Mouse (Mus musculus) right cerebral cortex, postnatal 10 days (tissue): ENCODE data around the gene Gga2.

Experiments used
- DNase-seq, 2 experiments: peaks; one replicate each; pipeline ENCODE4 v3.0.0; 2021; ENCODE audit warnings: low spot score in 2 of 2

The Gga2 gene

DNA sequence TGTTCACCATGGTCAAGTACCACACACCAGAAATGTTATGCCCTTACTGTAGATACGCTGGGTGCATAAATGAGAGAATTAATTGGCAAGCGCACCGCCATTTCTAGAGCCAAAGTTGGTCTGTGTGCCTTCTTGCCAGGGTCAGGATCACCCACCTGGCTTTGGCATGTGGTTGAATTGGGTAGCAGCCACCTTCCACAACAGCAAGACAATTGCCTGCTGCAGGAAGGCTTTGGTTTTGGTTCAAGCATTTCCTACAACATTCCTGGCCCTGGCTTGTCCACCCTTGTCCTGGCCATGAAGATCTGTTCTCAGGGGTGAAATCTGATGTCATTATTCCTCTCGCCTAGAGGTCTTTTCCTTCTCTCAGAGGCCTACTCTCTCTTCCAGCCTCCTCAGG lies 8.7 kb downstream of the Gga2 start:
- DNase-seq: no peak

DNA sequence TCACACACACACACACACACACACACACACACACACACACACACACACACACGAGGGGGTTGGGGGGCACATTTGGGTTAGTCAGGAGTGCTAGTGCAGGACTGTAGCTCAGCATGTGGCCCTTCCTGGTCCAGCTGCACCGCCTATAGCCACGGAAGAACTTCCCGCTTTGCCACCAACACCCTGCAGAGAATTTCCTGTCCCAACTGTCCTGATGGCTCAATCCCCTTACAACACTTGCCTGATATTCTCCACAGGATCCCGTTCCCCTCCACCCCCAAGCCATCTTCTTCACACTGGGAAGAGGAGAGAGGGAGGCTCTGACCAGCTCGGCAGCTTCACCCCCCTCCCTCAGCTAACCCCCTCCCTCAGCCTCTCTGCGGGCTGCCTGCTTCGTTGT lies 20.6 kb downstream of the Gga2 start:
- DNase-seq: no peak

DNA sequence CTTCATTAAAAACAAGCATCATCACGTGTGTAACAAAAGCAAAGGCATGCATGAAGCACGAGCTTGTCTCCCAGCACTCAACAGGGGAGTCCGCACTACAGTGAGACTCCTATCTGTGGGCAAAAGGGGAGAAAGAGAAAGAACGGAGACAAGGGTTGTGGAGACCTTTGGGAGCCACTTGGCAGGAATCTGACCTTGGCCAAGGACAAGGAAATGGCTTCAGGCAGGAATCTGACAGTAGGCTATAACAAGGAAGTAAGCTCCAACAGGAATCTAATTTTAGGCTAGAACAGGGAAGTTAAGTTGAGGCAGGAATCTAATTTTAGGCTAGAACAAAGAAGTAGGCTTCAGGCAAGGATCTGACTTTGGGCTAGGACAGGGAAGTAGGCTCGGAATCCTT lies 25.1 kb downstream of the Gga2 start:
- no peak for DNase-seq

DNA sequence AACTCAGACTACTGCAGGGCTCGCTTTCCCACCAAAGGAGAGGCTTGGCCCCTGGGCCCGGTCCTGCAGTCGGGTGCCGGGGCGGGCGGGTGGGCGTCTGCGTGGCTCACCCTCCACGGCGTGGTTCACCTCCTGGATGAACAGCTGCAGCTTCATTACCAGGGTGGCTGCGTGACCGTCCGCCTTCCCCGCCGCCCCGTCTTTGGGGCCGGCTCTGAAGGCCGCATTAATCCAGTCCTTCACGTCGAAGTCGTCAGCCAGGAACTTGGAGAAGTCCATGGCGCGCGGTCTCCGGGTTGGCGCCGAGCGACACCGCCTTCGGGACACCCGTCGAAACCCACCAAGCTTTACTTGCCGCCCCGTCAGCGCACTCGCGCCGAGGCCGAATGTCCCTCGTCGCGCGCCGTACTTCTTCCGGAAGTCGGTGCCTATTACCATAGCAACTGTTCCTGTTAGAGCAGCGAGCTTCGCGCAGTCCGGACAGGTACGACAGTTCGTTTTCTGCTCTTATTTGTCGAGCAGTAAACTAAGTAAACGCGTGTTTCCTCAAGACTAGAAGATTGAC lies 39.6 kb downstream of the Gga2 start, which contains the start of gene Cog7:
Cog7 (minus strand) TSS at position 405 of the 565 bp plus-strand sequence.
- DNase-seq: peak; percentile 96 to 97

DNA sequence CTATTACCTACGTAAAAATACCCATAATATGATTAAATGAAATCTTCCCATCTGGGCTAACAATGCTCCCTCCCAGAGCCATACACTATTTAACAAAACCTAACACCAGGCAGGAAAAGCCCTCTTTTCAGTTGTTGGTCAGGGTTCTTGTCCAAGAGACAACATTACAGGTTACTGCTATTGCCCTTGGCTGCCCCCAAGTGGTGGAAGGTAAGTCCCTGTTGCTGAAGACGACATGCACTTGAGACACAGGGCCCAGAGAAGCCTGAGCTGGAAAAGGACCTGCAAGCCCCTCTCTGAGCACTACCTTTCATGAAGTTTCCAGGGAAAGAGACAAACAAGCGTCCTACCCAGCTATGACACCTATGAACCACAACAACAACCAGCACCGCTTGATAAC lies 46.0 kb downstream of the Gga2 start:
- peak; percentile 53 to 74 for DNase-seq

DNA sequence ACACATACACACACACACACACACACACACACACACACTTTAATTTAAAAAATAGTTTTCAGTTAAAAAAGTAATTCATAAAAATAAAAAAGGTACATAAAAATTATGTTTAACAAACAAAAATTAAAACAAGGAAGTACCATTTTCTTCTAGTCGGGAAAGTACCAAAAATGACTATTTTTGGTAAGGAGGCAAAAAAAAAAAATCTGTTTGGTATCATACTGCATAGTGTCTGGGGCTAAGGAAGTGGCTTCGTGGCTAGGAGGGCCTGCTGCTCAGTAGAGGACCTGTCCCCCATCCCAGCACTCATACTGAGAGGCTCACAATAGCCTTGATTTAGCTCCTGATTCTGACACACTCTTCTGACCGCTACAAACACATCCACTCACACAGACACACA lies 49.3 kb downstream of the Gga2 start:
- DNase-seq: no peak

DNA sequence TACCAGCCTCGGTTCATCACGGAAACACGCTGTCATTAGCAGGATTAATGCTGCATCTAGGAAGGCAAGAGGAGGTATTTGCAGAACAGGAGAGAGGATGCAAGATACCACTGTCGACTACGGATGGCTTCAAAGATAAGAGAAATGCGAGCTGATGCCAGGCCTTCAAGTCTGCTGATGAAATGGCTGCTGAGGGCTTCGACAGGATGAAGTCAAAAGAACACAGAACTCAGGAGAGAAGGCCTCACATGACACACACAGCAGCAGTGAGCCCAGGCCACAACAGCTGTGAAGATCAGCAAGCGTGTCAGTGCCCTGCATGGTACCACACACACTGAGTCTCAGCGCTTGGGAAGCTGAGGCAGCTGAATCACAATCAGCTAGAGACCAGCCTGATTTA lies 50.8 kb downstream of the Gga2 start:
- no peak for DNase-seq

DNA sequence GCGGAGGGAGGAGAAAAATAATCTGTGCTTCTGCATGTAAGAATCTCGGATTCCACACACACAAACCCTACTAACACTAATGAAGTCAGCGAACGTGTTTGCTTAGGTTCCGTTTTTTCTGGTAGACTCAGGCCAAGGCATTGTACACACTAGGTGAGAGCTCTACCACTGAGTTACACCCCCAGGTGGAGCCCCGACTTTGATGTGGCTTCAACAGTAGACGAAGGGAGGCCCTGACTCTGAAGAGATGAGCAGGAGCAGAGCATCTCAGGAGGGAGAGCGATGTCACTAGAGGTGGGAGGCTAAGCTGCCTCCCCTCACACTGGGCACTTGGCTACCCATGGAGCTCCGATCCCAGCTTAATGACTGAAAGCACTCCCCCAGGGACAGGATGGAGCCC lies 52.2 kb downstream of the Gga2 start:
- DNase-seq: no peak

DNA sequence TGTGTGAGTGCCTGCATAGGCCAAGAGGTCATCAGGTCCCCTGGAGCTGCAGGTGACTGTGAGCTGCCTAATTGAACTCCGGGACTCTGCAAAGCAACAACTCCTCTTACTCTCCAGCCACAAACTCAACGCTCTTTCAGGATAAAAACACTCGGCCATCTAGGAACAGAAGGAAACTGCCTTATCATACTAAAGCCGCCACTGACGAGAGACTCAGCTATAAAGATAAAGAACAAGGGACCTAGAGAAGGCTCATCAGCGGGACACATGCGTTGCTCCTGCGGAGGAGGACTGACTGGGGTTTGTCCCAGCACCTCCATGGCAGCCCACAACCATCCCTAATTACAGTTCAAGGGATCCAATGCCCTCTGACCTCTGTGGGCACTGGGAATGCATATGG lies 52.8 kb downstream of the Gga2 start:
- no peak for DNase-seq

DNA sequence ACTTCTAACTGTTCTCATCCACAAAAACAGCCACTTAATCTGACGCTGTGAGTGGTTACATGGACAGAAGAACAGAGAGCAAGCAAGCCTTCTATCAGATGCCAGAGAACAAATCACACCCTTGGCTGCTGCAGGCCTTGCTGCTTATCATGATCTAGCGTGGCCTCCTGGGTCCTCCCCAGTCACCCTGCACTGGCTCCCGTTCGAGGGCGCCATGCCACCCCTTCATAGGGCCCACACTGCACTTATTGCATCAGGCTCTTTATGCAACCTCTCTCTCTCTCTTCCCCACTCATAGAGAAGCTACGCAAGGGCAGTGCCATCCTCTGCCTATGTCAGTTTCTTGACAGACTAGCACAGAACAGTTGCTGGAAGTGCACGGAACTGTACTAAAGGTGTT lies 54.9 kb downstream of the Gga2 start:
- no peak for DNase-seq

DNA sequence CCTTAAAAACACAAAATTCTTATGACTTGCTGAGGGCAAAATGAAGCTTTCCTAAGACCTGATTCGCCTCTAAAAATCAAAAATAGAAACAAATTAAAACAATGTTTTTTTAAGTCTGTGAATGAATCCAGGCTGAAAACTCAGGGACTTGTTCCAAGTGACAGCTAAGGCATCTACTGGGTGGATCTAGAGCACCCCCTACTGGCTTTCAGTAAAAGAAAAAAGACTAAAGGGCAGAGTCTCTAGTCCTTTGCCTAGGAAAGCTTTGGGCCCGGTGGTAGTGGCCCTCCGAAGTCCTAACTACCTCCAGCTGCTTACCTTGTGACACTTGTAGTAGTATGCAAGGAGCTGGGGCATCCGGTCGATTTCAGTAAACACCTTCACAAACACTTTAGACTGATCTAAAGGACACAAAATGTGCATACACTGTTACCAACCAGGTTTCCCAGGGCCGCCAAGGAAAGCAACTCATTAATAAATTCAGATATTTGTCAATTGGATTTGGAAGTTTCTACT lies 57.1 kb downstream of the Gga2 start:
- peak; percentile 65 to 67 for DNase-seq

DNA sequence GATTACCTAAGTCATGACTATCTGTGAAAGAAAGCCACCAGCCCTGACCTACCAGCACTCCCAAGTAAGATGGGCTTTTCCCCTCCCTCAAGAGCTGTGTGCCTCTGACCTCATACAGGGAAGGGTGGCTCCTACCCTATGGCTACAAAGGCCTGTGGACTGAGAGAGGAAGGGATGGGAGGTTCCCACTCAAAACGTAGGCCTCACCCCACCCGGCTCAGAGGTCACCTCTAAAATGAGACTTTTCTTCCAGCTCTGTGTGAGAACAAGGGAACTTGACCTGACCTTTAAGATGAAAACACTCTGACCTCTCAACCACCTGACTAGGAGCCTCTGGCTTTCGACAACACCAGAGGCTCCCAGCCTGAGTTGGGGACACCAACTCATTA lies 58.5 kb downstream of the Gga2 start:
- no peak for DNase-seq

DNA sequence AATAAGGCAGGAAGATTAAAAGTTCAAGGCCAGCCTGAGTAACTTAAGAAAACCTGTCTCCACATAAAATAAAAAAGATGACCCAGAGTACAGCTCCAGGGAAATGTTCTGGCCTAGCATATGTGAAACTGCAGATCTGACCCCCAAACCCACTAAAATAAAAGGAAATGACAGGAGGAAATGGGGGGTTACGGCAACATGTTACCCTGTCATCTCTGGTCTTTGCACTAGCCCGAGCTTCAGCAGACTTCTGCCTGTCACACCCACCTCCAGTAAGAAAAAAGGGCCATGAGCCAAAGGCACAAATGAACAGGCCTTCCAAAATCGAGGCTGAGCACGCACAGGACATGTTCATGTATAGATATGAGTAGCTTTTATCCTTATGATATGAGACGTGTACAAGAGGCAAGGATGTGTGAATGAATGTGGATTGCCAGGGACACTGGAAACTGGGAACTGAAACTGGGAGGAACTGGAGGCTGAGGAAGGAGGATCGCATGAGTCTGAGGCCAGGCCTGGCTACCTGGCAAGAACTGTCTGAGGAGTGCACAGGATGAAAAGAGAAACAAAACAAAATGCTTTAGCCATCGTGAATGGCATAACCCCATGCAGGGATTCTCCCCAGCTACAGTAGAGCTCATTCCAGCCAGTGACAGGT lies 59.0 kb downstream of the Gga2 start:
- DNase-seq: no peak

DNA sequence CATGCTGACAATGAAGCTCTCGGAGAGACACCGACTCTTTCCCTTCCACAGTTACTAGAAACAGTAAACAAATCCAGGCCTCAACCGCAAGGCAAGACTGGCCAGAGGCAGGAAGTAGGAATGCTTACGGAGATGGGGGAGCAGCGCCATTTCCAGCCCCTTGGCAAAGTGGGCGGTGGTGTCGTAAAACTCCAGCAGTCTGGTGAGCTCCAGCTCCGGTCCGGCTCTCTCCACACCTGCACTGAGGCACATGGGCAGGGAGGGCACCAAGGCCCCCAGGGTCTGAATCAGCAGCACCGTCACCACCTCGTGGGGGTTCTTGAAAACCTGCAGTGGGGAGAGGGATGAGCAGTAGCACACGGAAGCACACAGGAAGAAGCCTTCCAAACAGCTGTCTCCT lies 65.2 kb downstream of the Gga2 start:
- DNase-seq: no peak

DNA sequence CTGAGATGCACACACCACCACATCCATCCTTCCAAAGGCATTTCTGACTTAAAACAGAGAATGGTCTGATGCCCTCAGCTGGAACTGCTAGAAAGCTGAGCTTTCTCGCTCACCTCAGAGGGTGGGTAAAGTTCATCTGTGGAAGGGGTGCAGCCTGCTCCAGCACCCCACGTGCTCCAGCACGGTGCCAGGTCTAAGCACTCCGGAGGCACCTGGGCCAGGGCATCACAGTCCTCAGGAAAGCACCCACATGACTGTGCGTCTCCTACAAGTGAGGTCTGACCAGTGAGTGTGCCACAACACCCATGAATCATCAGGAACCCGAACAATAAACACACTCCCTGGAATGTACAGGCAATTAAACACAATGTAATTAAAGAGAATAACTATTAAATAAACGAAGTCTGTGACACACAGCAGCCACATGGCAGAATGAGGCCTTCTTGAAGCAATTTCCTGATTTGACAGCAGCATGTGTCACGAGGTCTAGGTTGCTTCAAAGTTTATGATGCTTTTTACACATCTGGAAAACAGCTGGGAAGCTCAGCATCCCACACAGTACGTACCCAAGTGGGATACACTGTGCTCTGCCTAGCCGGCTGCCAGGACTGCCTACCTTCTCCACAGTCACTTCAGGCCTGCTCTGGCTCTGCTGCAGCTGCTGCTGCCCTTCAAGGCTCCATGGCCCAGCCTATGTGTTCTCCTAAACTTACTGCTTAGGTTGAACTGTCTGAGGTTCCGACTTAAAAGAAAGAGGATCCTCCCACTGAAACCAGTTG lies 65.9 kb downstream of the Gga2 start:
- no peak for DNase-seq

DNA sequence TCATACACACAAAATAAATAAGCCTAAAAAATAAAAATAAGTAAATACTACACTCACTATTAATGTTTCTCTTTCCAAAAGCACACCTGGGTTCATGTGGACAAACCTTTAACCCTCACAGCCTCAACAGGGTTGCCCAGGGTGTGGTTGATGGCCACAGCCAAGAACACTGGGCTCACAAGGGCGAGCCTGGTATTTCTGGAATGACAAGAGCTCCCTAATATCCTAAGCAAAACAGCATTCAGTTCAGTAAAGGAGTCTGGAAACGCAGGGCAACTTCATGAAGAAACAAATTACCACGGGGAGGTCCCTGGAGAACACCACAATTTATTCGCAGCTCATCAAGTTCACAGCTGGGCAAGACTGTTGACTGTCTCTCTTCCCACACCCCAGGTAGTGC lies 73.5 kb downstream of the Gga2 start:
- no peak for DNase-seq

DNA sequence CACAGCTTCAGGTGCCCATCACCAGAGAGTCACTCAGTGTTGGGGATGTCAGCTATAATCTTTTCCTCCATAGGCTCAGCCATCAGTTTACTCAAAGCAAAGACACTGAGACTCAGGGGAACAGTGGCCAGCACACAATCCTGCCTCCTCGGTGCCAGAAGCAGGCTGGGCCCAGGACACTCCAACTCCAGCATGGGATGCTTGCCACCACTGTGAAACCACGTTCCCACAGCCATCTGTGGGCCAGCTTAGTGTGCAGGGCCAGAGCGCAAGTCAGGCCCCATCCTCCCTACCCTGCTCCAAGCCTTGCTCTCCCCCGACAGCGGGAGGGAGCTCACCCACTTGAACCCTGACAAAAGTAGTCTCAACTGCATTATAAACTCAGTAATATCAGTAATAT lies 74.8 kb downstream of the Gga2 start:
- no peak for DNase-seq

DNA sequence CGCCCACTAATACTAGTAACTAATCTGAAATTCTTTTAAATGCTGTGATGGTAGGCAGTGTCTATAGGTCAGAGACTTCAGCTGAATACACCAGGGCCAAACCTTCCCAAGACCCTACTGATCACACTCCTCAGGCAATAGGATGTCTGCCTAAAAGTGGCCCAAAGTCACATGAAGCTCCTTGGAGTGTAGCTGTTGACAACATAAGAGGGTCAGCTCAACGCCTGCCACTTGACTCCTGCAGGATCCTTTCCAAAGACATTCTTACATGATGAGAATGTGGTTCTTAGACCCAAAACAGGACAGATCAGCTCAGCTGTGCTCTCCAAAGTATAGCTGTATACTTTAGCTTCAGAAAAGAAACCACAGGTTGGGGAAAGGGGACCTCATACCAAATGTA lies 78.7 kb downstream of the Gga2 start:
- no peak for DNase-seq

DNA sequence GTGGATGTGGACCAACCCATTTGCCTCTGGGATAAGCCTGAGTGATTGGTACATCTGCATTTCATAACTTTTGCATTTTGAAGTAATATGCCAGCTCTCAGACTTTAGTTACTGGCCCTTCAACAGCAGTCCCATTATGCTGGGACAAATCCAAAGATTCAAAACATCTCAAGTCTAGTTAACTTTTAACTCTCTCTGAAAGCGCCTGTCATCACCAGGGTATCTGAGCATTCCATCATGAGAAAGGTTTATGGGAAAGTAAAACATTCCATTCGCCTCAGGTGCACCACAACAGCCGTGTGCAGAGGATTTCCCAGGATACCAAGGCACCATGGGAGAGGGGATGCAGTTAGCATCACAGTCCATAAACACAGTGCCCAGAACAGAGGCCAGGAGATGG lies 79.4 kb downstream of the Gga2 start:
- no peak for DNase-seq

DNA sequence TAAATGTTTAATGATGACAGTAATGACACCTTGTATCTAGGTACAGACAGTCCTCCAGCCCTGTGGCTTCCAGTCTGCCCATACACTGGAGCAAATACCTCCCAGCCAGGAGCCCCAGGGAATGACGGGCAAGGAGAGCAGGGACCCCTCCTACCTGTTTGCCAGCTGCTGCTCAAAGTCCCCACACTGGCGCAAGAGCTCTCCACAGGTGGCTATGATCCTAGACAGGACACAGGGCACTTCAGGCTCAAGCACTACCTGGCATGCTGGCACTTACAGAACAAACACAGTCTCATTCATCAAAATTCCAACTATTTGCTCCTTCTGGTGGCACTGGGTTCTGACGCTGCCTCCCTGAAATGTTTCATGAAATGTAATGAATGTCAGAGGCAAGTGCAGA lies 80.0 kb downstream of the Gga2 start:
- DNase-seq: no peak

DNA sequence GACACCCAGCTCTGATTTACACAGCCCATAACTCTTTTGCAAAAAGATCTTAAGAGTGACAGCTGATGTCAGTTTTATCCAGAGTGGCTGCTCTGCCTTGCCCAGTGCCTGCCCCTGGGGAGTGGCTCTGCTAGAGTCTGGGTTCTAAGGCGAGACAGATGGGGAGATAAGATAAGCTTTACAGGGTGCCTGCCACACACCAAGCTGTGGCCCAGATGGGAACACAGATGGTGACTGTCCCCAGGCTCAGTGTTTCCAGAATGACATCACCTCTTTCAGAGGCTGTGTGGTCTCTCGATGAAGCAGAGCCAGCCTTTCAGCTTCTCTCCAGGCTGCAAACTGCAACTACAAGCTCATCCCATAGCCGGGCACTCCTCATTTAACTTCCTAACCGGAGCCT lies 81.3 kb downstream of the Gga2 start:
- peak; percentile 81 to 91 for DNase-seq

DNA sequence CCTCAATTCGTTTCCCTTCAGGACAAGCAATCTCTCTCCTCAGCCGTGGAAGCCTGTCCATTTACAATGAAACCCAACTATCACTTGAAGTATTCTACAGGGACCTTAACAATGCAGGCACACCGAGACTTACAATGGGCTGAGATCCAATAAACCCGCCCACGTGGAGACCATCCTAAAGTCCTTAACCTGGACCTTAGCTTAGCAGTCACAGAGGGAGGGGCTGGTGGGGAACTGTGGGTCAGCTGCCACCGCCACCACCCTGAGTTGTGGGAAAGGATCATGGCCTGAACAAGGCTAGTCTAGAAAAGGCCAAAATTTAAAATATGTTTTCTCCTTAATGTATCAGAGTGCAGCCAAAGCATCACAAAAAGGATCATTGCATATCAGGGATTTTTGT lies 81.8 kb downstream of the Gga2 start:
- DNase-seq: no peak
